Mouse (Mus musculus) right cerebral cortex, adult 2 months (tissue): ENCODE measurements at regions not wholly inside any gene's neighbourhood (a gene's known extent, or its start where the extent isn't known, plus 50 kb on each side); places are given as distances from the start of the nearest gene placed in this dataset.
A peak's percentile ranks its signal among the peaks of the same experiment; 100 is the strongest.

Experiments used
- DNase-seq, 2 experiments: peaks; one replicate each; pipeline ENCODE4 v3.0.0; 2021 to 2022; ENCODE audit warnings: low spot score in 2 of 2

GRCm38 (mm10) chr10:98751376-98752058, 162.7 kb upstream of the Atp2b1 start:
- DNase-seq: no peak

GRCm38 (mm10) chr10:98761080-98761479, 153.1 kb upstream of the Atp2b1 start:
- DNase-seq: no peak

GRCm38 (mm10) chr10:98765786-98766419, 148.3 kb upstream of the Atp2b1 start:
- DNase-seq: no peak

GRCm38 (mm10) chr10:98779783-98780182, 134.4 kb upstream of the Atp2b1 start:
- no peak for DNase-seq

- no peak for DNase-seq
Measured at GRCm38 (mm10) chr10:98780938-98781337, 133.3 kb upstream of the Atp2b1 start.

GRCm38 (mm10) chr10:98781888-98782351, 132.3 kb upstream of the Atp2b1 start:
- DNase-seq: no peak

GRCm38 (mm10) chr10:98785411-98785810, 128.8 kb upstream of the Atp2b1 start:
- no peak for DNase-seq

GRCm38 (mm10) chr10:98786089-98786488, 128.1 kb upstream of the Atp2b1 start:
- no peak for DNase-seq

GRCm38 (mm10) chr10:98789763-98790162, 124.4 kb upstream of the Atp2b1 start:
- DNase-seq: peak in 1 of 2 experiments; percentile 33

GRCm38 (mm10) chr10:98790456-98790855, 123.8 kb upstream of the Atp2b1 start:
- no peak for DNase-seq

GRCm38 (mm10) chr10:98792019-98792741, 122.0 kb upstream of the Atp2b1 start:
- DNase-seq: no peak

- DNase-seq: no peak
Measured at GRCm38 (mm10) chr10:98793926-98794536, 120.2 kb upstream of the Atp2b1 start.

GRCm38 (mm10) chr10:98796016-98796415, 118.2 kb upstream of the Atp2b1 start:
- no peak for DNase-seq

GRCm38 (mm10) chr10:98798634-98799415, 115.4 kb upstream of the Atp2b1 start:
- DNase-seq: no peak

- DNase-seq: no peak
Measured at GRCm38 (mm10) chr10:98799830-98800229, 114.4 kb upstream of the Atp2b1 start.

GRCm38 (mm10) chr10:98800949-98801348, 113.3 kb upstream of the Atp2b1 start:
- no peak for DNase-seq

GRCm38 (mm10) chr10:98805013-98805412, 109.2 kb upstream of the Atp2b1 start:
- DNase-seq: no peak

- peak; percentile 76 to 78 for DNase-seq
Measured at GRCm38 (mm10) chr10:98806798-98807535, 107.2 kb upstream of the Atp2b1 start.

GRCm38 (mm10) chr10:98808644-98809043, 105.6 kb upstream of the Atp2b1 start:
- no peak for DNase-seq

- DNase-seq: no peak
Measured at GRCm38 (mm10) chr10:98829051-98829450, 85.2 kb upstream of the Atp2b1 start.

- no peak for DNase-seq
Measured at GRCm38 (mm10) chr10:98831488-98831887, 82.7 kb upstream of the Atp2b1 start.
